8 mouse cellular contexts compared by ENCODE assay signal in genomic region chr14:20694884-20695760, GRCm38 (mm10). TPM values are rescaled to one million over a fixed set of nuclear protein-coding genes. Genes with fewer than 3 reads are reported as not detected.
DNase-seq lines count a peak whose midpoint lies in the region; ATAC-seq lines count a peak whose summit lies in the region.

Fut11 (plus strand) TSS chr14:20694968.

- H3K36me3 ChIP-seq in forebrain, embryonic 10.5 days (replicated peaks): peaks cover 67% of the 10 kb centered on the region
- H3K36me3 ChIP-seq in heart, embryonic 14.5 days (ENCODE audit: control insufficient read depth, insufficient read depth, low read length): peaks cover 68% of the 10 kb centered on the region
- peaks cover 61% of the 10 kb centered on the region for H3K36me3 ChIP-seq in liver, embryonic 13.5 days
- H3K36me3 ChIP-seq in stomach, embryonic 14.5 days (ENCODE audit: control insufficient read depth, insufficient read depth, low read length): peaks cover 45% of the 10 kb centered on the region

- peak; percentile 65 for DNase-seq in c-Kit-negative CD71-positive TER-119-positive erythroid progenitor cells, embryonic 14.5 days (ENCODE audit: low read depth, low spot score)
- DNase-seq in forebrain, embryonic 10.5 days (ENCODE audit: extremely low spot score, low spot score): peak; percentile 86
- peak; percentile 92 for DNase-seq in kidney, postnatal 14 days
- DNase-seq in liver, embryonic 13.5 days: peak; percentile 79
- peak; percentile 78 to 80 for DNase-seq in natural killer cell, adult 2 months (ENCODE audit: low spot score in 2 of 2)

- no peaks in the 10 kb centered on the region for H3K27me3 ChIP-seq in forebrain, embryonic 10.5 days (ENCODE audit: poor library complexity, severe bottlenecking)
- no peaks in the 10 kb centered on the region for H3K27me3 ChIP-seq in heart, embryonic 14.5 days (ENCODE audit: control insufficient read depth, insufficient read depth, low read length)
- H3K27me3 ChIP-seq in liver, embryonic 13.5 days: no peaks in the 10 kb centered on the region
- no peaks in the 10 kb centered on the region for H3K27me3 ChIP-seq in stomach, embryonic 14.5 days (ENCODE audit: control insufficient read depth, insufficient read depth, low read length)

- peak within 1 kb of the TSS; percentile 83 for H3K4me2 ChIP-seq in heart, embryonic 14.5 days (ENCODE audit: low read length)
- peak within 1 kb of the TSS; percentile 87 for H3K4me2 ChIP-seq in liver, embryonic 13.5 days
- peak within 1 kb of the TSS; percentile 78 for H3K4me2 ChIP-seq in stomach, embryonic 14.5 days (replicated peaks; ENCODE audit: low read depth, low read length)

- peak within 1 kb of the TSS; percentile 95 for H3K4me3 ChIP-seq in forebrain, embryonic 10.5 days
- peak within 1 kb of the TSS; percentile 60 to 72 for H3K4me3 ChIP-seq in heart, embryonic 14.5 days (ENCODE audit: control insufficient read depth in 1 of 2, insufficient read depth in 1 of 2, low read depth in 1 of 2, low read length in 2 of 2)
- peak within 1 kb of the TSS; percentile 95 for H3K4me3 ChIP-seq in liver, embryonic 13.5 days (replicated peaks)
- peak within 1 kb of the TSS; percentile 82 for H3K4me3 ChIP-seq in stomach, embryonic 14.5 days (ENCODE audit: low read depth, low read length)

- peak; percentile 87 for ATAC-seq in CD4-positive, CD25-positive, alpha-beta regulatory T cell, adult 4 months
- peak; percentile 90 for ATAC-seq in heart, embryonic 14.5 days (ENCODE audit: insufficient number of reproducible peaks, insufficient read depth, low FRiP score, low read depth)
- ATAC-seq in liver, embryonic 13.5 days (ENCODE audit: low read depth): peak; percentile 85
- peak; percentile 93 for ATAC-seq in stomach, embryonic 14.5 days (ENCODE audit: insufficient number of reproducible peaks, insufficient read depth, low FRiP score, low read depth)

- H3K9ac ChIP-seq in heart, embryonic 14.5 days (ENCODE audit: low read length): peak within 1 kb of the TSS; percentile 93
- H3K9ac ChIP-seq in liver, embryonic 13.5 days: peak within 1 kb of the TSS; percentile 94
- peak within 1 kb of the TSS; percentile 82 for H3K9ac ChIP-seq in stomach, embryonic 14.5 days (replicated peaks; ENCODE audit: low read depth, low read length)

- peaks cover 49% of the 10 kb centered on the region for H3K4me1 ChIP-seq in forebrain, embryonic 10.5 days
- H3K4me1 ChIP-seq in heart, embryonic 14.5 days (ENCODE audit: control insufficient read depth in 2 of 2, insufficient read depth in 2 of 2, low read length in 2 of 2): peaks cover 14 to 40% of the 10 kb centered on the region in 2 experiments
- H3K4me1 ChIP-seq in liver, embryonic 13.5 days (replicated peaks): peaks cover 61% of the 10 kb centered on the region
- H3K4me1 ChIP-seq in stomach, embryonic 14.5 days (ENCODE audit: control insufficient read depth, insufficient read depth, low read length): peaks cover 24% of the 10 kb centered on the region

- WGBS in forebrain, embryonic 10.5 days: under 1% methylated on average over 111 of the region's 111 CpGs
- WGBS in heart, embryonic 14.5 days: under 1% methylated on average over 99 of the region's 111 CpGs
- WGBS in liver, embryonic 13.5 days (ENCODE audit: insufficient replicate concordance): under 1% methylated on average over 111 of the region's 111 CpGs
- under 1% methylated on average over 111 of the region's 111 CpGs for WGBS in stomach, embryonic 14.5 days

- H3K9me3 ChIP-seq in forebrain, embryonic 10.5 days: no peaks in the 10 kb centered on the region
- H3K9me3 ChIP-seq in heart, embryonic 14.5 days (ENCODE audit: control insufficient read depth, low read length): no peaks in the 10 kb centered on the region
- H3K9me3 ChIP-seq in liver, embryonic 13.5 days (replicated peaks): no peaks in the 10 kb centered on the region
- H3K9me3 ChIP-seq in stomach, embryonic 14.5 days (ENCODE audit: control insufficient read depth, low read depth, low read length): no peaks in the 10 kb centered on the region

- peak within 1 kb of the TSS; percentile 97 for H3K27ac ChIP-seq in forebrain, embryonic 10.5 days
- peak within 1 kb of the TSS; percentile 82 to 96 for H3K27ac ChIP-seq in heart, embryonic 14.5 days (replicated peaks in 1 of 2; ENCODE audit: control insufficient read depth in 1 of 2, insufficient read depth in 1 of 2, low read depth in 2 of 2, low read length in 2 of 2)
- H3K27ac ChIP-seq in liver, embryonic 13.5 days: peak within 1 kb of the TSS; percentile 93
- peak within 1 kb of the TSS; percentile 98 for H3K27ac ChIP-seq in stomach, embryonic 14.5 days (ENCODE audit: low read length)

RNA-seq across cellular contexts. Expression of gene Fut11, which starts in this region (rescaled TPM):
- polyA plus RNA-seq in CD4-positive, CD25-positive, alpha-beta regulatory T cell, adult 4 months (2017; shearing (Covaris generic)): 1 to 10 TPM; 5.6 to 7.7 TPM
- 15.7 and 16.0 TPM in 2 replicates for polyA plus RNA-seq in forebrain, embryonic 10.5 days (2016; fragmentation: Nextera tagmentation; extraction: Ambion mirVana)
- polyA plus RNA-seq in heart, embryonic 14.5 days (2014; fragmentation: Nextera tagmentation; extraction: Ambion mirVana): 16.5 and 17.8 TPM in 2 replicates
- 6.5 and 7.3 TPM in 2 replicates for polyA plus RNA-seq in liver, embryonic 13.5 days (2015; fragmentation: Nextera tagmentation; extraction: Ambion mirVana)
- polyA plus RNA-seq in stomach, embryonic 14.5 days (2014; fragmentation: Nextera tagmentation; extraction: Ambion mirVana): 20.5 and 20.7 TPM in 2 replicates

Comparison
In these comparisons a context has a peak if more than half of its experiments do, and no peak if none do; other contexts are left out.
1. Peak in every context shown above with its lines: DNase-seq, ATAC-seq, H3K4me3 ChIP-seq and H3K27ac ChIP-seq.